Mouse (Mus musculus): ENCODE results near the gene Gnai2.

DNA sequence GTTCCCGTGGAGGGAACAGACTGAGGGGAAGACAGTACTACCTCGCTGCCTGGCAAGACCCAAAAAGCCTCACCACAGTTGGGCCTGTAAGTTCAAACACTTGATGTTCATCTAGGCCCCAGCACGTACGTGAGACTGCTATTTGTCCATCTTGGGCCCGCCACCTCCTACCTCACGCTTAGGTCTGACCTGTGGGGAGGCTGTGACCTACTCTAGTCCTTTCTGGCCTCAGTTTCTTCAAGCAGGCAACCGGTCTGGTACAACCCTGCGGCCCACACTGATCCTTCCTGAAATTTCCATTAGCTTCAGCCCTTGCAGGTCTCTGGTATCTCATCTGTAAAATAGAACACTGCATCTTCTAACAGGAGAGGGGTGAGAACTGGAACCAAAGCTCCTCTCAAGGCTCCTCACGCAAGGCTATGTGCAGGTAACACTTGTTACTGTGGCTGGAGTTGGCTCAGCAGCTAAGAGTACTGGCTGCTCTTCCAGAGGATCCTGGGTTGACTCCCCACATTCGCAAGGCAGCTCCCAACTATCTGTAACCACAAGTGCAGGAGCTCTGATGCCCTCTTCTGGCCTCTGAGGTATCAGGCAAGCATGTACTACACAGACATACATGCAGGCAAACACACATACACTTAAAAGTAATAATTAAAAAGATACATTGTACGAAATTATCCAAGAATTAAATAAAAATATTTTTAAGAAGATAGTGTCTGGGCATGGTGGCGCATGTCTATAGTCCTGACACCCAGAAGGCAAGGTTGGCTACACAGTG, 9.6 kb downstream of the Gnai2 start:
- TF ChIP-seq TCF12 (IDR thresholded peaks at IDR 0.05; ENCODE audit: insufficient read depth, poor library complexity, severe bottlenecking) = no peak
- no peak for TF ChIP-seq MYOG (IDR thresholded peaks at IDR 0.05; ENCODE audit: control insufficient read depth in 1 of 3, insufficient read depth in 1 of 3, insufficient read length in 2 of 3, low read depth in 2 of 3)
- no peak for TF ChIP-seq USF1 (IDR thresholded peaks at IDR 0.05; ENCODE audit: low read depth)
- TF ChIP-seq MAX (IDR thresholded peaks at IDR 0.05; ENCODE audit: low read depth) = no peak
- TF ChIP-seq POLR2A (IDR thresholded peaks at IDR 0.05; ENCODE audit: insufficient read length, low read depth) = no peak
- no peak for TF ChIP-seq TCF3 (IDR thresholded peaks at IDR 0.05; ENCODE audit: insufficient read length, low read depth)

Measured in myocyte (in vitro differentiated cells).